18 mouse cellular contexts compared by ENCODE assay signal in genomic region chr14:11716230-11716629, GRCm38 (mm10).
"Had no signal": no experiment of that assay in that cellular context is flagged by ENCODE, and none has a peak within 500 bp of the region (broad histone marks: within the 10 kb centered on the region; RNA-seq: fewer than 3 reads in every experiment).

No protein-coding gene starts in this region.

- H3K4me2 ChIP-seq: kidney, embryonic 15.5 days; liver, embryonic 13.5 days; neural tube, embryonic 12.5 days; neural tube, embryonic 15.5 days; stomach, embryonic 15.5 days had no signal

- H3K27me3 ChIP-seq: kidney, embryonic 15.5 days; liver, embryonic 13.5 days; neural tube, embryonic 12.5 days; neural tube, embryonic 15.5 days; stomach, embryonic 15.5 days had no signal

- DNase-seq: kidney, adult 11 months; kidney, adult 8-10 months; kidney, postnatal 10 days; kidney, postnatal 36 days; layer of hippocampus, postnatal 36 days; liver, embryonic 13.5 days; lung, adult 2 months; lung, postnatal 14 days; lung, postnatal 4 days; right cerebral cortex, adult 18-20 months; right cerebral cortex, postnatal 14 days; right cerebral cortex, postnatal 4 days; thymus, postnatal 36 days had no signal

- H3K9ac ChIP-seq: kidney, embryonic 15.5 days; liver, embryonic 13.5 days; neural tube, embryonic 12.5 days; neural tube, embryonic 15.5 days; stomach, embryonic 15.5 days had no signal

- H3K36me3 ChIP-seq: kidney, embryonic 15.5 days; liver, embryonic 13.5 days; neural tube, embryonic 12.5 days; neural tube, embryonic 15.5 days; stomach, embryonic 15.5 days had no signal

- H3K9me3 ChIP-seq: kidney, embryonic 15.5 days; liver, embryonic 13.5 days; neural tube, embryonic 12.5 days; neural tube, embryonic 15.5 days; stomach, embryonic 15.5 days had no signal

- H3K27ac ChIP-seq: kidney, embryonic 15.5 days; left cerebral cortex, adult 2 months; liver, embryonic 13.5 days; neural tube, embryonic 12.5 days; neural tube, embryonic 15.5 days; stomach, embryonic 15.5 days had no signal

- H3K4me3 ChIP-seq: kidney, embryonic 15.5 days; left cerebral cortex, adult 2 months; liver, embryonic 13.5 days; neural tube, embryonic 12.5 days; neural tube, embryonic 15.5 days; stomach, embryonic 15.5 days had no signal

- H3K4me1 ChIP-seq: liver, embryonic 13.5 days; neural tube, embryonic 12.5 days; stomach, embryonic 15.5 days had no signal
